Mouse (Mus musculus): ENCODE measurements at regions not wholly inside any gene's neighbourhood (a gene's known extent, or its start where the extent isn't known, plus 50 kb on each side); places are given as distances from the start of the nearest gene placed in this dataset.
A peak's percentile ranks its signal among the peaks of the same experiment; 100 is the strongest.

GRCm38 (mm10) chr5:46092549-46092948 lies 235.1 kb upstream of the Lcorl start:
- DNase-seq (ENCODE audit: low spot score in 2 of 2): no peak

- DNase-seq (ENCODE audit: low spot score in 2 of 2): no peak
Measured at GRCm38 (mm10) chr5:46086885-46087284, 229.5 kb upstream of the Lcorl start.

- DNase-seq (ENCODE audit: low spot score in 2 of 2): no peak
Measured at GRCm38 (mm10) chr5:46083293-46083692, 225.9 kb upstream of the Lcorl start.

GRCm38 (mm10) chr5:46073744-46074143 lies 216.3 kb upstream of the Lcorl start:
- no peak for DNase-seq (ENCODE audit: low spot score in 2 of 2)

GRCm38 (mm10) chr5:46073136-46073535 lies 215.7 kb upstream of the Lcorl start:
- DNase-seq (ENCODE audit: low spot score in 2 of 2): peak; percentile 31 to 67

- DNase-seq (ENCODE audit: low spot score in 2 of 2): no peak
Measured at GRCm38 (mm10) chr5:46059910-46060309, 202.5 kb upstream of the Lcorl start.

- no peak for DNase-seq (ENCODE audit: low spot score in 2 of 2)
Measured at GRCm38 (mm10) chr5:46054850-46055249, 197.4 kb upstream of the Lcorl start.

GRCm38 (mm10) chr5:46042684-46043348 lies 185.4 kb upstream of the Lcorl start:
- DNase-seq (ENCODE audit: low spot score in 2 of 2): no peak

GRCm38 (mm10) chr5:46033008-46033676 lies 175.7 kb upstream of the Lcorl start:
- peak in 1 of 2 experiments; percentile 1 for DNase-seq (ENCODE audit: low spot score in 2 of 2)

GRCm38 (mm10) chr5:46032206-46032605 lies 174.8 kb upstream of the Lcorl start:
- no peak for DNase-seq (ENCODE audit: low spot score in 2 of 2)

- no peak for DNase-seq (ENCODE audit: low spot score in 2 of 2)
Measured at GRCm38 (mm10) chr5:46024138-46024537, 166.7 kb upstream of the Lcorl start.

GRCm38 (mm10) chr5:46023456-46023855 lies 166.0 kb upstream of the Lcorl start:
- no peak for DNase-seq (ENCODE audit: low spot score in 2 of 2)

GRCm38 (mm10) chr5:46022047-46022422 lies 164.6 kb upstream of the Lcorl start:
- no peak for DNase-seq (ENCODE audit: low spot score in 2 of 2)

GRCm38 (mm10) chr5:46021398-46022046 lies 164.1 kb upstream of the Lcorl start:
- no peak for DNase-seq (ENCODE audit: low spot score in 2 of 2)

- no peak for DNase-seq (ENCODE audit: low spot score in 2 of 2)
Measured at GRCm38 (mm10) chr5:46020175-46020574, 162.8 kb upstream of the Lcorl start.

- no peak for DNase-seq (ENCODE audit: low spot score in 2 of 2)
Measured at GRCm38 (mm10) chr5:46007446-46007845, 150.0 kb upstream of the Lcorl start.

GRCm38 (mm10) chr5:46006691-46007090 lies 149.3 kb upstream of the Lcorl start:
- DNase-seq (ENCODE audit: low spot score in 2 of 2): no peak

GRCm38 (mm10) chr5:46006228-46006627 lies 148.8 kb upstream of the Lcorl start:
- no peak for DNase-seq (ENCODE audit: low spot score in 2 of 2)

GRCm38 (mm10) chr5:46005631-46006030 lies 148.2 kb upstream of the Lcorl start:
- DNase-seq (ENCODE audit: low spot score in 2 of 2): no peak

GRCm38 (mm10) chr5:46002011-46002410 lies 144.6 kb upstream of the Lcorl start:
- no peak for DNase-seq (ENCODE audit: low spot score in 2 of 2)

- no peak for DNase-seq (ENCODE audit: low spot score in 2 of 2)
Measured at GRCm38 (mm10) chr5:45957766-45958165, 100.4 kb upstream of the Lcorl start.

- DNase-seq (ENCODE audit: low spot score in 2 of 2): no peak
Measured at GRCm38 (mm10) chr5:45943970-45944369, 86.6 kb upstream of the Lcorl start.

- no peak for DNase-seq (ENCODE audit: low spot score in 2 of 2)
Measured at GRCm38 (mm10) chr5:45932970-45933369, 75.6 kb upstream of the Lcorl start.

Data from heart, adult 9 months (tissue).